Mouse (Mus musculus) liver, embryonic 14.5 days (tissue): ENCODE results near the gene Cggbp1. TPM values are rescaled to one million over a fixed set of nuclear protein-coding genes. Genes with fewer than 3 reads are reported as not detected.

Source experiments
- ATAC-seq: fragments of 200-750 bp; cut with Nextera tagmentation; 2 replicates; pipeline ENCODE4 v1.8.0; 2017; ENCODE audit warnings: moderate number of reproducible peaks, mild to moderate bottlenecking, moderate library complexity; ENCODE audit not compliant: insufficient read depth
- DNase-seq, 3 experiments: peaks; one replicate each; pipeline ENCODE4 v3.0.0-alpha.2; 2012 to 2013; ENCODE audit warnings: low read depth in 3 of 3, low spot score in 3 of 3
- H3K27ac ChIP-seq: fragments of 300-500 bp; sonication (generic); 2 replicates; pipeline ENCODE4 v1.5.1; 2014; ENCODE audit warnings: moderate library complexity, mild to moderate bottlenecking, control low read depth, inconsistent platforms
- H3K27me3 ChIP-seq: fragments of 300-500 bp; sonication (generic); 2 replicates; pipeline ENCODE4 v1.6.1; 2014; ENCODE audit warnings: mild to moderate bottlenecking, low read length, moderate library complexity; ENCODE audit not compliant: control insufficient read depth, insufficient read depth
- H3K36me3 ChIP-seq: fragments of 300-500 bp; sonication (generic); replicated peaks from 2 replicates; pipeline ENCODE4 v1.6.1; 2014; ENCODE audit warnings: low read depth; ENCODE audit not compliant: control insufficient read depth, insufficient read depth
- H3K4me1 ChIP-seq, 2 experiments: fragments of 200-500 bp in 1 of 2; fragments of 300-500 bp in 1 of 2; sonication (generic) in 1 of 2; replicated peaks; 2 replicates each; pipeline ENCODE4 v1.6.1; 2012 to 2014; ENCODE audit warnings: antibody characterized with exemption in 1 of 2, inconsistent platforms in 1 of 2, low read length in 1 of 2; ENCODE audit not compliant: control insufficient read depth in 2 of 2, insufficient read depth in 2 of 2
- H3K4me2 ChIP-seq: fragments of 300-500 bp; sonication (generic); 2 replicates; pipeline ENCODE4 v1.6.1; 2014; ENCODE audit warnings: low read depth, mild to moderate bottlenecking, control low read depth, moderate library complexity
- H3K4me3 ChIP-seq, 2 experiments: fragments of 200-500 bp in 1 of 2; fragments of 300-500 bp in 1 of 2; sonication (generic) in 1 of 2; 2 replicates each; pipeline ENCODE4 v1.5.1; 2012 to 2014; ENCODE audit warnings: low read depth in 2 of 2, low read length in 2 of 2, mild to moderate bottlenecking in 2 of 2, control low read depth in 1 of 2, inconsistent platforms in 1 of 2, moderate library complexity in 1 of 2; ENCODE audit not compliant: insufficient read depth in 1 of 2
- H3K9ac ChIP-seq: fragments of 300-500 bp; sonication (generic); replicated peaks from 2 replicates; pipeline ENCODE4 v1.6.1; 2014; ENCODE audit warnings: mild to moderate bottlenecking, control low read depth, moderate library complexity
- H3K9me3 ChIP-seq: fragments of 300-500 bp; sonication (generic); 2 replicates; pipeline ENCODE4 v1.6.1; 2016; ENCODE audit warnings: low read length, mixed read lengths; ENCODE audit not compliant: control insufficient read depth
- CTCF ChIP-seq: IDR thresholded peaks from 2 replicates; pipeline ENCODE4 v1.5.1; 2016; ENCODE audit warnings: antibody characterized with exemption, low read depth, control low read depth
- EP300 ChIP-seq: IDR thresholded peaks from 2 replicates; pipeline ENCODE4 v1.6.1; 2016; ENCODE audit warnings: antibody characterized with exemption, low read depth
- WGBS: fragments of 180-500 bp; shearing (Covaris S2); extraction: QIAGEN DNeasy Blood & Tissue Kit; methylation state at CpG from one replicate; pipeline ENCODE4 v1.1.7; 2014; ENCODE audit not compliant: insufficient replicate concordance; 5-methylcytosine and 5-hydroxymethylcytosine counted together
- polyA plus RNA-seq, 2 experiments: library from polyadenylated mRNA; depleted of rRNA in 1 of 2; stranded (reverse) in 1 of 2; unstranded in 1 of 2; fragments of >200 nt; fragmentation: Nextera tagmentation in 1 of 2; extraction: Ambion mirVana in 1 of 2; gene quantifications; 2 replicates each; pipeline versions ENCODE4 v1.2.1 to v1.2.3; 2012 to 2014

Gene Cggbp1
- polyA plus RNA-seq, 2 experiments: 11.2 to 26.0 TPM

- no peaks in the 10 kb centered on the region for H3K36me3 ChIP-seq
- no peak overlapping the region for H3K4me3 ChIP-seq
- TF ChIP-seq CTCF: no peak
- no peak for TF ChIP-seq EP300
- H3K9ac ChIP-seq: no peak overlapping the region
- WGBS: 30% methylated on average over 2 of the region's 2 CpGs
- no peaks in the 10 kb centered on the region for H3K27me3 ChIP-seq
- no peaks in the 10 kb centered on the region for H3K4me1 ChIP-seq
- H3K4me2 ChIP-seq: no peak overlapping the region
- no peaks in the 10 kb centered on the region for H3K9me3 ChIP-seq
- no peak for ATAC-seq
- H3K27ac ChIP-seq: no peak overlapping the region
- no peak for DNase-seq
Measured at GRCm38 (mm10) chr16:64903328-64903727, 51.5 kb downstream of the Cggbp1 start.

GRCm38 (mm10) chr16:64907112-64907511 is 55.3 kb downstream of the Cggbp1 start:
- Histone ChIP-seq H3K9ac (no peak overlapping the region), H3K4me2 (no peak overlapping the region), H3K9me3 (no peaks in the 10 kb centered on the region), H3K4me1 (no peaks in the 10 kb centered on the region), H3K36me3 (no peaks in the 10 kb centered on the region), H3K27ac (no peak overlapping the region), H3K27me3 (no peaks in the 10 kb centered on the region), H3K4me3 (no peak overlapping the region)
- 18% methylated on average over 3 of the region's 3 CpGs for WGBS
- TF ChIP-seq EP300 (no peak), CTCF (no peak; the same call in 1 of the 2 replicates)
- ATAC-seq: no peak
- DNase-seq: no peak

- no peak overlapping the region for H3K4me2 ChIP-seq
- DNase-seq (no peak), ATAC-seq (no peak)
- H3K27ac ChIP-seq: no peak overlapping the region
- no peak overlapping the region for H3K9ac ChIP-seq
- no peaks in the 10 kb centered on the region for H3K36me3 ChIP-seq
- H3K9me3 ChIP-seq: no peaks in the 10 kb centered on the region
- no peaks in the 10 kb centered on the region for H3K27me3 ChIP-seq
- no peaks in the 10 kb centered on the region for H3K4me1 ChIP-seq
- TF ChIP-seq CTCF: no peak
- TF ChIP-seq EP300: no peak
- no peak overlapping the region for H3K4me3 ChIP-seq
- 66% methylated on average over 10 of the region's 10 CpGs for WGBS
Measured at GRCm38 (mm10) chr16:64908747-64909146, 57.0 kb downstream of the Cggbp1 start.

Other genes with a start within 250 kb of the Cggbp1 start
- not detected in 2 replicates for gene Csnka2ip, start 249.6 kb upstream of the Cggbp1 start, polyA plus RNA-seq (2012; rRNA removed)
- gene Csnka2ip, start 249.6 kb upstream of the Cggbp1 start, polyA plus RNA-seq (2014; fragmentation: Nextera tagmentation; extraction: Ambion mirVana): not detected in 2 replicates
- gene 4930453N24Rik, start 80.8 kb upstream of the Cggbp1 start, polyA plus RNA-seq (2012; rRNA removed): 2.5 and 6.3 TPM in 2 replicates
- 12.0 and 12.4 TPM in 2 replicates for gene 4930453N24Rik, start 80.8 kb upstream of the Cggbp1 start, polyA plus RNA-seq (2014; fragmentation: Nextera tagmentation; extraction: Ambion mirVana)
- 1.4 and 2.4 TPM in 2 replicates for gene Zfp654, start 344 bp upstream of the Cggbp1 start, polyA plus RNA-seq (2012; rRNA removed)
- 3.2 and 3.3 TPM in 2 replicates for gene Zfp654, start 344 bp upstream of the Cggbp1 start, polyA plus RNA-seq (2014; fragmentation: Nextera tagmentation; extraction: Ambion mirVana)